Mouse (Mus musculus) embryonic facial prominence, embryonic 14.5 days (tissue): ENCODE measurements around the gene Ramp2. TPM values are rescaled to one million over a fixed set of nuclear protein-coding genes. Genes with fewer than 3 reads are reported as not detected.
A peak's percentile ranks its signal among the peaks of the same experiment; 100 is the strongest.

Experiments used
- ATAC-seq: fragments of 200-750 bp; cut with Nextera tagmentation; 2 replicates; pipeline ENCODE4 v1.8.0; 2017; ENCODE audit warnings: low read depth, moderate number of reproducible peaks, moderate TSS enrichment
- DNase-seq: peaks from one replicate; pipeline ENCODE4 v3.0.0-alpha.2; 2015; ENCODE audit warnings: low spot score
- H3K27ac ChIP-seq: fragments of 300-500 bp; sonication (generic); replicated peaks from 2 replicates; pipeline ENCODE4 v1.5.1; 2014; ENCODE audit warnings: low read depth, mild to moderate bottlenecking, low read length, moderate library complexity
- H3K27me3 ChIP-seq: fragments of 300-500 bp; sonication (generic); replicated peaks from 2 replicates; pipeline ENCODE4 v1.6.1; 2014; ENCODE audit warnings: low read length; ENCODE audit not compliant: control insufficient read depth, insufficient read depth
- H3K36me3 ChIP-seq: fragments of 300-500 bp; sonication (generic); 2 replicates; pipeline ENCODE4 v1.6.1; 2014; ENCODE audit warnings: low read length, mixed read lengths; ENCODE audit not compliant: control insufficient read depth, insufficient read depth
- H3K4me1 ChIP-seq: fragments of 300-500 bp; sonication (generic); 2 replicates; pipeline ENCODE4 v1.6.1; 2014; ENCODE audit warnings: antibody characterized with exemption, low read length; ENCODE audit not compliant: control insufficient read depth, insufficient read depth
- H3K4me2 ChIP-seq: fragments of 300-500 bp; sonication (generic); 2 replicates; pipeline ENCODE4 v1.6.1; 2014; ENCODE audit warnings: low read depth, mild to moderate bottlenecking, low read length, moderate library complexity, mixed read lengths
- H3K4me3 ChIP-seq: fragments of 300-500 bp; sonication (generic); 2 replicates; pipeline ENCODE4 v1.5.1; 2014; ENCODE audit warnings: low read depth, mild to moderate bottlenecking, low read length
- H3K9ac ChIP-seq: fragments of 300-500 bp; sonication (generic); 2 replicates; pipeline ENCODE4 v1.6.1; 2014; ENCODE audit warnings: low read depth, mild to moderate bottlenecking, low read length, moderate library complexity, mixed read lengths
- H3K9me3 ChIP-seq: fragments of 300-500 bp; sonication (generic); 2 replicates; pipeline ENCODE4 v1.6.1; 2016; ENCODE audit warnings: low read length; ENCODE audit not compliant: control insufficient read depth
- WGBS: fragments of 180-500 bp; shearing (Covaris S2); extraction: QIAGEN DNeasy Blood & Tissue Kit; methylation state at CpG from one replicate; pipeline ENCODE4 v1.1.7; 2014; 5-methylcytosine and 5-hydroxymethylcytosine counted together
- polyA plus RNA-seq: library from polyadenylated mRNA; unstranded; fragments of >200 nt; fragmentation: Nextera tagmentation; extraction: Ambion mirVana; gene quantifications from 2 replicates; pipeline ENCODE4 v1.2.1, GENCODE M21; 2014

The Ramp2 gene
- polyA plus RNA-seq, 1 experiment from 2014 or later: 154 TPM

GRCm38 (mm10) chr11:101230991-101231871, 14.6 kb upstream of the Ramp2 start:
- peak; percentile 71 for DNase-seq
- Histone ChIP-seq H3K27me3 (no peaks in the 10 kb centered on the region), H3K4me2 (peak overlapping the region; percentile 40), H3K9me3 (no peaks in the 10 kb centered on the region), H3K9ac (peak overlapping the region; percentile 35; the same call in 1 of the 2 replicates), H3K4me1 (peaks cover 34% of the 10 kb centered on the region), H3K4me3 (peak overlapping the region; percentile 0; the same call in 1 of the 2 replicates), H3K27ac (peak overlapping the region; percentile 85), H3K36me3 (no peaks in the 10 kb centered on the region)
- 9% methylated on average over 18 of the region's 18 CpGs for WGBS
- ATAC-seq: no peak

DNA sequence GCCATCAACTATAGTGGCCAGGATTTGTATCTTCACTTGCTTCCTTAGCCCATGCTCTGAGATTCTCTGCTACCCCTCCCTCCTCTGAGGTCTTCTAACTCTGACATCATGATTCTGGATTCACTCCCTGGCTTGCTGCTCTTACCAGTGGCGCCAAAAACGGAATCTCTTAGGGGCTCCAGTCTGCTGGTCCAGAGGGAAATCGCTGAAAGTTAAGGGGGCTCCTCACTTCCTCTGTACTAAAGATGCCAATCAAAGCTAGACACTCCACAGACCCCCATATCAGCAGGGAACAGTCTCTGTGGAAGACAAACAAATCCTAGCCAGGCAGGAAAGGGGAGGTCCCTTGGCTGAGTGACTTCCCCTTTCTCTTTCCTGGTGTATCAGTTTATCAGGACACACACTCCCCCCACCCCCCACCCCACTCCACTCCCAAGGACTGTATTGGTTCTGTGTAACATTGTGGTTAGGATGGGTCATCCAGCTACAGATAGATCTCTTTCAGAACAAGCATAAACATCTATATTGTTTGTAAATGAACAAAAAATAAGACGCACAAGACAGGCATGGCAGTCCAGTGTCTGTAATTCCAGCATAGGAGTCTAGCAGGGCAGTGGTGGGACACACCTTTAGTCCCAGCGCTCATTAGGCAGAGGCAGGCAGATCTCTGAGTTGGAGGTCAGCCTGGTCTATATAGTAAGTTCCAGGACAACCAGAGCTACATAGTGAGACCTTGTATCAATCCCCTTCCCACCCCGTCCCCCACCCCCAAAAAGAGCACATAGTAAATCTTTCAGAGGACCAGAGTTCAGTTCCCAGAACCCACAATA, 13.6 kb upstream of the Ramp2 start:
- peak overlapping the region; percentile 35; the same call in 1 of the 2 replicates for H3K9ac ChIP-seq
- WGBS: 45% methylated on average over 6 of the region's 6 CpGs
- peak overlapping the region; percentile 85 for H3K27ac ChIP-seq
- peak overlapping the region; percentile 40 for H3K4me2 ChIP-seq
- H3K4me3 ChIP-seq: no peak overlapping the region
- H3K27me3 ChIP-seq: no peaks in the 10 kb centered on the region
- DNase-seq (peak; percentile 81), ATAC-seq (peak; percentile 44; the same call in 1 of the 2 replicates)
- peaks cover 35% of the 10 kb centered on the region for H3K4me1 ChIP-seq
- no peaks in the 10 kb centered on the region for H3K9me3 ChIP-seq
- H3K36me3 ChIP-seq: no peaks in the 10 kb centered on the region

DNA sequence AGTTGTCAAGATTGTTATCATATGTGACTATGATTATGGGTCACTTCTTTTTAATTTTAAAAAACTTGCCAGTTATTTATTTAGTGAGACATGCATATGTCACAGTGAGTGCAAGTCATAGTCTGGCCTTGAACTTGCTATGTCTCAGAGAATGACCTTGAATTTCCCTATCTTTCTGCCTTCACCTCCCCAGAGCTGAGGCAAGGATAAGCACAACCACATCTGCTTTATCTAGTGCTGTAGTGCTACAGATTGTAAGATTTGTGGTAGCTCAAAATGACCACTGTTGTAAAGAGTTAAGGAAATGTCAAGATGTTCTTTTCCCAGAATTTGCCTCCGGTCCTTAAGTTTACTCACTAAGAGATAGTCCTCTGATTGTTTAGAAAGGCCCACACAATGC, 12.6 kb upstream of the Ramp2 start:
- 81% methylated on average over 1 of the region's 1 CpGs for WGBS

GRCm38 (mm10) chr11:101234124-101234523, 11.7 kb upstream of the Ramp2 start:
- ATAC-seq: no peak
- H3K27ac ChIP-seq: no peak overlapping the region

More for the DNA sequence above, 12.6 kb upstream of the Ramp2 start:
- H3K9ac ChIP-seq: no peak overlapping the region
- H3K4me2 ChIP-seq: no peak overlapping the region
- H3K36me3 ChIP-seq: no peaks in the 10 kb centered on the region
- DNase-seq: no peak
- no peaks in the 10 kb centered on the region for H3K9me3 ChIP-seq
- H3K27ac ChIP-seq: no peak overlapping the region
- peaks cover 42% of the 10 kb centered on the region for H3K4me1 ChIP-seq
- no peak for ATAC-seq
- H3K27me3 ChIP-seq: no peaks in the 10 kb centered on the region
- H3K4me3 ChIP-seq: no peak overlapping the region

GRCm38 (mm10) chr11:101235429-101235828, 10.4 kb upstream of the Ramp2 start:
- ATAC-seq (no peak), DNase-seq (no peak)
- Histone ChIP-seq H3K4me1 (peaks cover 27% of the 10 kb centered on the region), H3K27me3 (no peaks in the 10 kb centered on the region), H3K4me3 (no peak overlapping the region), H3K9me3 (no peaks in the 10 kb centered on the region), H3K27ac (no peak overlapping the region), H3K4me2 (no peak overlapping the region), H3K36me3 (no peaks in the 10 kb centered on the region), H3K9ac (no peak overlapping the region)

More at GRCm38 (mm10) chr11:101234124-101234523, 11.7 kb upstream of the Ramp2 start:
- Histone ChIP-seq H3K4me1 (peaks cover 40% of the 10 kb centered on the region), H3K36me3 (no peaks in the 10 kb centered on the region), H3K9me3 (no peaks in the 10 kb centered on the region), H3K4me2 (no peak overlapping the region), H3K4me3 (no peak overlapping the region), H3K9ac (no peak overlapping the region), H3K27me3 (no peaks in the 10 kb centered on the region)
- no peak for DNase-seq

GRCm38 (mm10) chr11:101236782-101237181, 9.0 kb upstream of the Ramp2 start:
- H3K36me3 ChIP-seq: no peaks in the 10 kb centered on the region
- DNase-seq (no peak), ATAC-seq (no peak)
- H3K9ac ChIP-seq: no peak overlapping the region
- 85% methylated on average over 5 of the region's 5 CpGs for WGBS
- no peak overlapping the region for H3K4me3 ChIP-seq
- no peaks in the 10 kb centered on the region for H3K9me3 ChIP-seq
- H3K27me3 ChIP-seq: no peaks in the 10 kb centered on the region
- 0 out of 2 replicates have a peak overlapping the region, but pooled peaks have one; percentile 82 for H3K27ac ChIP-seq
- no peak overlapping the region for H3K4me2 ChIP-seq
- peaks cover 14% of the 10 kb centered on the region for H3K4me1 ChIP-seq

DNA sequence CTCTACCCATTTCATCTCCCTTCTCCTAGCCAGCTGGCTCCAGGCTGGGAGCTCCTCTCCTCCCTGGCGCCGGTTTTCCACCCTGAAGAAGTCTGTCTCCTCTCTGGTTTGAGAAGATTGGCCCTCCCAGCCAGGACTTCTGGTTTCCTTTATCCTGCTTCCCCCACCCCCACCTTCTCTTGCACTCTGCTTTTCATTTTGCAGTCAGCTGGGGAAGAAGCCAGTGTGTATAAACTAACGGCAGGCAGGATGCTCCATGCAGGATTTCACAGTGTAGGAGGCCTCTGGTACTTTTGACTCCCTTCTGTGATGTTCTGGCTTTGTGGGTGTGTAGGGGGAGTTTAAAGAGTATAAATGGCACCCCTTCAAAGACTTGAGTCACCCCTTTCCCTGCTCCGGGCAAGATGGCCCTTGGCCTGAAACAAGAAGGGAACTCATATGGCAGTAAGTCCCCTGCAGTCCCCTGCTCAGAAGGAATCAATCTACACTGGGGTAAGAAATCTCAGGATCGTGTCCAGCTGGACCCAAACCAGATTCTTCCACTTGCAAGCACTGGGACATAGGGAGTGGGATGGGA, 7.7 kb upstream of the Ramp2 start:
- Histone ChIP-seq H3K9ac (no peak overlapping the region), H3K27me3 (no peaks in the 10 kb centered on the region), H3K9me3 (no peaks in the 10 kb centered on the region), H3K4me2 (no peak overlapping the region; the same call in 1 of the 2 replicates), H3K4me1 (peaks cover 8% of the 10 kb centered on the region), H3K4me3 (no peak overlapping the region), H3K36me3 (no peaks in the 10 kb centered on the region), H3K27ac (peak overlapping the region; percentile 82)
- DNase-seq (peak; percentile 80), ATAC-seq (peak; percentile 72; the same call in 1 of the 2 replicates)
- 24% methylated on average over 5 of the region's 5 CpGs for WGBS

- ATAC-seq (no peak), DNase-seq (peak; percentile 66)
- Histone ChIP-seq H3K9ac (no peak overlapping the region), H3K9me3 (no peaks in the 10 kb centered on the region), H3K27ac (peak overlapping the region; percentile 83), H3K4me3 (peak overlapping the region; percentile 68; the same call in 1 of the 2 replicates), H3K4me1 (peaks cover 14% of the 10 kb centered on the region), H3K4me2 (peak overlapping the region; percentile 95), H3K36me3 (no peaks in the 10 kb centered on the region), H3K27me3 (no peaks in the 10 kb centered on the region)
- WGBS: 11% methylated on average over 4 of the region's 4 CpGs
These were observed 757 bp upstream of the Ramp2 start for GRCm38 (mm10) chr11:101245071-101245470.
